Mouse (Mus musculus): ENCODE data around the gene Tigar.

GRCm38 (mm10) chr6:127106189-127106588, 3.2 kb downstream of the Tigar start:
- TF ChIP-seq POLR2A (IDR thresholded peaks at IDR 0.05; ENCODE audit: insufficient read depth, low read length) (no peak), CTCF (IDR thresholded peaks at IDR 0.05; ENCODE audit: low read depth, low read length) (no peak), EP300 (IDR thresholded peaks at IDR 0.05; ENCODE audit: insufficient read depth, low read depth, low read length) (no peak)
